Mouse (Mus musculus) CH12.LX (cell line): Measurements from ENCODE around the gene Acox3. TPM values are rescaled to one million over a fixed set of nuclear protein-coding genes. Genes with fewer than 3 reads are reported as not detected.

Experiments used
- DNase-seq: peaks from one replicate; pipeline ENCODE4 v3.0.0-alpha.2; 2013; ENCODE audit errors: extremely low read depth
- H3K27ac ChIP-seq: 2 replicates; pipeline ENCODE4 v1.5.1; 2012; ENCODE audit warnings: low read depth, mild to moderate bottlenecking, control low read depth, moderate library complexity; ENCODE audit not compliant: insufficient read depth
- H3K27me3 ChIP-seq: replicated peaks from 2 replicates; pipeline ENCODE3; 2012; ENCODE audit warnings: inconsistent platforms
- H3K36me3 ChIP-seq, 2 experiments: replicated peaks in 1 of 2; 2 replicates each; pipeline versions ENCODE3 to v1.6.1; 2012; ENCODE audit warnings: inconsistent platforms in 1 of 2, low read length in 1 of 2, mild to moderate bottlenecking in 1 of 2, mixed read lengths in 1 of 2, moderate library complexity in 1 of 2; ENCODE audit not compliant: control insufficient read depth in 1 of 2, insufficient read depth in 1 of 2
- H3K4me1 ChIP-seq, 2 experiments: 2 replicates each; pipeline ENCODE4 v1.6.1; 2012; ENCODE audit warnings: inconsistent platforms in 1 of 2, moderate library complexity in 1 of 2; ENCODE audit not compliant: insufficient read depth in 2 of 2, control insufficient read depth in 1 of 2
- H3K4me2 ChIP-seq: 2 replicates; pipeline ENCODE4 v1.6.1; 2012; ENCODE audit warnings: low read depth, mild to moderate bottlenecking, control low read depth; ENCODE audit not compliant: poor library complexity, insufficient read depth, severe bottlenecking
- H3K4me3 ChIP-seq, 3 experiments: fragments of 150-350 bp in 1 of 3; sonication (generic) in 1 of 3; replicated peaks in 1 of 3; 2 replicates each; pipeline versions ENCODE3 to v1.5.1; 2011 to 2012; ENCODE audit warnings: low read depth in 2 of 3, low read length in 2 of 3, mild to moderate bottlenecking in 2 of 3, moderate library complexity in 2 of 3, control low read depth in 1 of 3, improper control_type of control experiment in 1 of 3, inconsistent platforms in 1 of 3, mixed read lengths in 1 of 3; ENCODE audit not compliant: poor library complexity in 1 of 3
- H3K79me2 ChIP-seq: replicated peaks from 2 replicates; pipeline ENCODE4 v1.6.1; 2012; ENCODE audit warnings: mild to moderate bottlenecking, moderate library complexity; ENCODE audit not compliant: control insufficient read depth, poor library complexity, insufficient read depth, severe bottlenecking; ENCODE audit errors: extremely low read depth
- H3K9ac ChIP-seq: 2 replicates; pipeline ENCODE4 v1.6.1; 2012; ENCODE audit warnings: low read depth, mild to moderate bottlenecking, control low read depth, moderate library complexity; ENCODE audit not compliant: insufficient read depth
- H3K9me3 ChIP-seq: replicated peaks from 2 replicates; pipeline ENCODE3; 2012; ENCODE audit warnings: low read length, inconsistent platforms, mixed read lengths
- BHLHE40 ChIP-seq: IDR thresholded peaks from 2 replicates; pipeline ENCODE4 v1.6.1; 2011; ENCODE audit warnings: mild to moderate bottlenecking, low read depth, low read length, improper control_type of control experiment
- CHD1 ChIP-seq: IDR thresholded peaks from 2 replicates; pipeline ENCODE4 v1.6.1; 2012; ENCODE audit warnings: low read depth, low read length, improper control_type of control experiment, inconsistent platforms
- E2F4 ChIP-seq: IDR thresholded peaks from 2 replicates; pipeline ENCODE4 v1.6.1; 2011; ENCODE audit warnings: low read depth, low read length, improper control_type of control experiment; ENCODE audit not compliant: insufficient replicate concordance
- EP300 ChIP-seq: IDR thresholded peaks from 2 replicates; pipeline ENCODE4 v1.6.1; 2011; ENCODE audit warnings: low read length, improper control_type of control experiment
- ETS1 ChIP-seq: conservative IDR thresholded peaks from 2 replicates; pipeline ENCODE4 v1.6.1; 2012; ENCODE audit warnings: low read depth, mild to moderate bottlenecking, inconsistent platforms, low read length, improper control_type of control experiment, moderate library complexity
- IRF4 ChIP-seq: IDR thresholded peaks from 2 replicates; pipeline ENCODE4 v1.6.1; 2014; ENCODE audit warnings: low read depth, mild to moderate bottlenecking, inconsistent platforms, low read length, improper control_type of control experiment
- JUN ChIP-seq: IDR thresholded peaks from 2 replicates; pipeline ENCODE4 v1.6.1; 2011; ENCODE audit warnings: low read depth, mild to moderate bottlenecking, low read length, improper control_type of control experiment, moderate library complexity; ENCODE audit not compliant: insufficient read depth
- KAT2A ChIP-seq: IDR thresholded peaks from 2 replicates; pipeline ENCODE4 v1.6.1; 2012; ENCODE audit warnings: low read length, improper control_type of control experiment, inconsistent platforms; ENCODE audit not compliant: insufficient replicate concordance
- MAZ ChIP-seq: IDR thresholded peaks from 2 replicates; pipeline ENCODE4 v1.6.1; 2012; ENCODE audit warnings: low read depth, mild to moderate bottlenecking, inconsistent platforms, low read length, improper control_type of control experiment, moderate library complexity
- MEF2A ChIP-seq: IDR thresholded peaks from 2 replicates; pipeline ENCODE4 v1.6.1; 2014; ENCODE audit warnings: low read depth, mild to moderate bottlenecking, inconsistent platforms, low read length, improper control_type of control experiment, borderline replicate concordance
- MYC ChIP-seq: IDR thresholded peaks from 2 replicates; pipeline ENCODE4 v1.6.1; 2011; ENCODE audit warnings: low read depth, mild to moderate bottlenecking, improper control_type of control experiment, low read length
- NELFE ChIP-seq: IDR thresholded peaks from 2 replicates; pipeline ENCODE4 v1.6.1; 2011; ENCODE audit warnings: low read depth, low read length, improper control_type of control experiment
- POLR2A ChIP-seq: IDR thresholded peaks from 2 replicates; pipeline ENCODE4 v1.6.1; 2011; ENCODE audit warnings: low read depth, mild to moderate bottlenecking, improper control_type of control experiment, low read length
- RCOR1 ChIP-seq: conservative IDR thresholded peaks from 2 replicates; pipeline ENCODE4 v1.6.1; 2012; ENCODE audit warnings: low read depth, mild to moderate bottlenecking, inconsistent platforms, low read length, improper control_type of control experiment
- SMC3 ChIP-seq: IDR thresholded peaks from 2 replicates; pipeline ENCODE4 v1.6.1; 2011; ENCODE audit warnings: low read depth, low read length, improper control_type of control experiment
- TBP ChIP-seq: conservative IDR thresholded peaks from 2 replicates; pipeline ENCODE4 v1.6.1; 2011; ENCODE audit warnings: low read depth, low read length, improper control_type of control experiment
- UBTF ChIP-seq: IDR thresholded peaks from 2 replicates; pipeline ENCODE4 v1.6.1; 2012; ENCODE audit warnings: low read depth, mild to moderate bottlenecking, inconsistent platforms, low read length, improper control_type of control experiment, moderate library complexity
- USF1 ChIP-seq: IDR thresholded peaks from 2 replicates; pipeline ENCODE4 v1.6.1; 2014; ENCODE audit warnings: low read depth, mild to moderate bottlenecking, inconsistent platforms, low read length, improper control_type of control experiment
- ZC3H11A ChIP-seq: IDR thresholded peaks from 2 replicates; pipeline ENCODE4 v1.6.1; 2012; ENCODE audit warnings: low read depth, mild to moderate bottlenecking, inconsistent platforms, low read length, improper control_type of control experiment
- ZMIZ1 ChIP-seq: IDR thresholded peaks from 2 replicates; pipeline ENCODE4 v1.6.1; 2012; ENCODE audit warnings: low read depth, mild to moderate bottlenecking, inconsistent platforms, low read length, improper control_type of control experiment
- dilution Hi-C: fragments of 300-500 bp; cut with MboI; formaldehyde crosslinking; loops from 2 replicates; pipeline ENCODE4 v1.14.3; 2020; ENCODE audit warnings: low sequenced_read_pairs; ENCODE audit not compliant: extremely low pct_unique_long_range_greater_than_20kb, extremely low pct_ligation_motif_present
- in situ Hi-C: fragments of 300-500 bp; cut with MboI; formaldehyde crosslinking; loops from 3 replicates; pipeline ENCODE4 v1.14.3; 2019; ENCODE audit warnings: low sequenced_read_pairs, low pct_ligation_motif_present, low pct_unique_long_range_greater_than_20kb, mixed read lengths
- polyA plus RNA-seq: library from polyadenylated mRNA; unstranded; fragments of >175 nt; gene quantifications from 2 replicates; pipeline ENCODE4 v1.2.1, GENCODE M21; 2012; ENCODE audit warnings: low read depth; ENCODE audit not compliant: insufficient read length
- total RNA-seq, 2 experiments: library from RNA; depleted of rRNA; stranded (reverse); fragments of 300-350 nt in 1 of 2; fragments of >200 nt in 1 of 2; gene quantifications; 2 replicates each; pipeline ENCODE4 v1.2.3; 2012 to 2014

Gene Acox3
- total and polyA plus RNA-seq, 3 experiments, result 11.5 to 32.3 (median 22.3) TPM

GRCm38 (mm10) chr5:35621114-35621513 is 38.3 kb downstream of the Acox3 start:
- H3K27me3 ChIP-seq, result no peaks in the 10 kb centered on the region
- H3K4me1 ChIP-seq, result peaks cover 2 to 15% of the 10 kb centered on the region in 2 experiments; a peak in 2 of 4 replicates
- in situ Hi-C loops, result no loop called here
- no peaks in the 10 kb centered on the region for H3K79me2 ChIP-seq
- H3K36me3 ChIP-seq, result peaks cover 0 to 14% of the 10 kb centered on the region in 2 experiments
- no peaks in the 10 kb centered on the region for H3K9me3 ChIP-seq
- no peak overlapping the region for H3K27ac ChIP-seq
- no peak overlapping the region for H3K9ac ChIP-seq
- H3K4me2 ChIP-seq, result no peak overlapping the region
- dilution Hi-C loops, result no loop called here
- H3K4me3 ChIP-seq, result no peak overlapping the region
- TF ChIP-seq USF1 (no peak), ZC3H11A (no peak), CHD1 (no peak), TBP (no peak)
- DNase-seq, result no peak

- TF ChIP-seq KAT2A (no peak), MEF2A (no peak), MAZ (no peak), E2F4 (no peak), EP300 (no peak)
- DNase-seq, result no peak
- Histone ChIP-seq H3K9ac (no peak overlapping the region), H3K4me3 (no peak overlapping the region), H3K4me1 (peaks cover 0 to 8% of the 10 kb centered on the region in 2 experiments; a peak in 1 of 4 replicates), H3K79me2 (no peaks in the 10 kb centered on the region), H3K4me2 (no peak overlapping the region), H3K36me3 (no peaks in the 10 kb centered on the region), H3K27ac (no peak overlapping the region), H3K27me3 (no peaks in the 10 kb centered on the region), H3K9me3 (no peaks in the 10 kb centered on the region)
- in situ Hi-C loops (no loop called here), dilution Hi-C loops (no loop called here)
Observed at GRCm38 (mm10) chr5:35623831-35624230, 41.0 kb downstream of the Acox3 start.

- no peak overlapping the region for H3K4me2 ChIP-seq
- peaks cover 0 to 8% of the 10 kb centered on the region in 2 experiments; a peak in 1 of 4 replicates for H3K4me1 ChIP-seq
- no peaks in the 10 kb centered on the region for H3K79me2 ChIP-seq
- H3K4me3 ChIP-seq, result no peak overlapping the region
- no peak for DNase-seq
- H3K9me3 ChIP-seq, result no peaks in the 10 kb centered on the region
- no peaks in the 10 kb centered on the region for H3K36me3 ChIP-seq
- no peak for TF ChIP-seq ZC3H11A
- TF ChIP-seq UBTF, result no peak
- TF ChIP-seq USF1, result no peak
- no peak for TF ChIP-seq CHD1
- TF ChIP-seq NELFE, result no peak
- TF ChIP-seq EP300, result no peak
- no peak for TF ChIP-seq ETS1
- TF ChIP-seq JUN, result no peak
- no peak for TF ChIP-seq RCOR1
- no peak for TF ChIP-seq MYC
- no peak for TF ChIP-seq IRF4
- no peak for TF ChIP-seq ZMIZ1
- TF ChIP-seq BHLHE40, result no peak
- no peak for TF ChIP-seq SMC3
- TF ChIP-seq POLR2A, result no peak
- H3K27me3 ChIP-seq, result no peaks in the 10 kb centered on the region
- H3K27ac ChIP-seq, result no peak overlapping the region
- dilution Hi-C loops (no loop called here), in situ Hi-C loops (no loop called here)
- no peak overlapping the region for H3K9ac ChIP-seq
Observed at GRCm38 (mm10) chr5:35624751-35625239, 42.0 kb downstream of the Acox3 start.
